Mouse (Mus musculus) CH12F3 (cell line): Measurements from ENCODE around the gene Cln6.
"Not testable (repeated sequence)": the region's sequence is repeated elsewhere in the genome, so short reads cannot be mapped to it uniquely, and the experiment has no call there.

Source experiments
- in situ Hi-C: fragments of 300-500 bp; cut with MboI; formaldehyde crosslinking; loops from 2 replicates; pipeline ENCODE4 v1.14.3; 2020; ENCODE audit warnings: low sequenced_read_pairs

The Cln6 gene

DNA sequence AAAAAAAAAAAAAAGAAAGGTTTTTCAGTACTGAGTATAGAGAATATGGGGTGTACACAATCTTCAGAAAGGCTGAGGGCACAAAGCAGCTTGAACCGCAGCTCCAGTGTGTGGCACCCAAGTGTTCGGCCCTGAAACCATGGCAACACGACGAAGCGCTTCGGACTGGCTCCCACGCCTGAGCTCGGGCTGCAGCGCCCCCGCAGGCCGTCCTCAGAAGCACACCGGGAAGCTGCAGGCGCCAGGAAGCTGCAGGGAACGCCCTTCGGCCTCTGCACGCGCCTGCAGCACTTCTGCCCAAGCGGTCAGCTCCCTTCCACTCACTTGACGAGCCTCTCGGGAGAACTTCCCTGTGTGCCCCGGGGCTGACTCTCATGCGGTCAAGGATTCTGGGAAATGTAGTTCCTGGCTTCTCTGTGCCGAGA is 9.9 kb upstream of the Cln6 start:
- in situ Hi-C loops = no loop called here

DNA sequence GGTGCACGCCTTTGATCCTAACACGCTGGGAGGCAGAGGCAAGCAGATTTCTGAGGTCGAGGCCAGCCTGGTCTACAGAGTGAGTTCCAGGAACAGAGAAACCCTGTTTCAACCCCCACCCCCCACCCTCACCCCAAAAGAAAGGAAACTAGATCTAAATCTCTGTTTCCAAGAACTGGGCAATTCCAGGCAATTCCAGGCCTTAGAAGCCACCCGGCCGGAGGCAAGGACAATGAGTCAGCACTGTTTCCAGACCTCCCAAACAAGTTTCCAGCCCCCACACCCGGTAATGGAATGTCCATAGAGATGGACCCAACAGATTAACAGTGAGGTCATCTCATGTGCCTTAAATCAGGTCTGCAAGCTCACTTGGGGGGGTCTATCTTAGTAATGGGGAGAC is 8.7 kb upstream of the Cln6 start:
- in situ Hi-C loops = no loop called here

DNA sequence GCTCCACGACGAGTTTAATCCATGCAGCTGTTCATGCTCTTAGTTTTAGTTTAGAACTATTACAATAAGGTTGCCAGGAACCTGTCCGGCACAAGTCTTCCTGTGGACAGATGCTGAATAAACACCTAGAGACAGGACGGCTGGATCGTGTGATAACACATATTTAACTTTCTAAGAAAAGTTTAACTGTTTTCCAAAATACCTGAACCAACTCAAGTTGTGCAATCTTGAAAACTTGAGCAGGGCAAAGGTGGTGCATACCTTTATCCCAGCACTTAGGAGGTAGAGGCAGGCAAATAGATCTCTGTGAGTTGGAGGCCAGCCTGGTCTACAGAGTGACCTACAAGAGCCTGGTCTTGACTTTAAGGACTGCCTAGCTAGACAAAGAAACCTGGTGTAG is 3.7 kb upstream of the Cln6 start:
- in situ Hi-C loops = no loop called here

DNA sequence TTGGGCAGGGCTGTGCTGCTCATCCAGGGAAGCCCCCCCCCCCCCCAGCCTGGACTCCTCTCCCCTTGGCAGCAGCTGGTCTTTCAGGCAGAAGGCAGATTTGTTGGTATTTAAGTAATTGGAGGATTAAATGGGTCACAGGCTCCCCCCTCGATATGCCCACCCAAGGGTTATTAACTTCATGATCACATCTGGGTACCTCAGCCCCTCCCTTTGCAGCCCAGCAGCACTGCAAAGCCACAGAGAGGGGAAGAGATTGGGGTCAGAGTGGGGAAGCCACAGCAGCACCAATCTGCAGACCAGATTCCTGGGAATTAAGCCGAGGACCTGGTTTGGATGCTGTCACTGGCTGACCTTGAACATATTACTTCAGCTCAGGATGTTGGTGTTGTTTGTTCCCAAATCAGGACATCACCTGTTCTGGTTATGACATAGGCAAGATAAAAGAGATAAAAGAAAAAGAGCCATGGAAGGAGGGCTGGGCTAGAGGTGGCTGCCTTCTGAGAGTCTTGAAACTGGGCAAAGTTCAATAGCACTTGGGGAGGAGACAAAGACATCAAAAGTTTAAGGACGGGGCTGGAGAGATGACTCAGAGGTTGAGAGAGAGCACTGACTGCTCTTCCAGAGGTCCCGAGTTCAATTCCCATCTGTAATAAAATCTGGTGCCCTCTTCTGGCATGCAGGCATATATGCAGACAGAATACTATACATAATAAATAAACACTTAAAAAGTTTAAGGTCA is 2.7 kb upstream of the Cln6 start:
- in situ Hi-C loops = no loop called here

DNA sequence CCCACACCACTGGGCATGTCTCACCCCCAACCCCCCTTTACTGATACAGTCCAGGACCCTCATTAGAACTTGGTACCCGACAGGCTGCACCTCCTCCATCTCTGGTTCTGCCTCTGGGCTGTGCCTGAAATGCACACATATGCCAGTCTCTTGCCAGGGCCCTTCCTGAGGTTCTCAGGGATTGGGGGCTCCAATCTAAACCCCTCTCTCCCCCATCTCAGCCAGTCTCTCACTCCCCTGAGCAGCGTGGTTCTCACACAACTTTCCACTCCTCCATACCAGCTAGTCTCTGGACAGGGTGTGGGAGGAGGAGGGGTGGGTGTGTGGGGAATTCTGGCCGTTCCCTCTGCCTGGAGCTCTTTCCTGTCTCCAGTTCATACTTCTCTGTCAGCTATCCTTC is 974 bp upstream of the Cln6 start:
- in situ Hi-C loops = no loop called here

DNA sequence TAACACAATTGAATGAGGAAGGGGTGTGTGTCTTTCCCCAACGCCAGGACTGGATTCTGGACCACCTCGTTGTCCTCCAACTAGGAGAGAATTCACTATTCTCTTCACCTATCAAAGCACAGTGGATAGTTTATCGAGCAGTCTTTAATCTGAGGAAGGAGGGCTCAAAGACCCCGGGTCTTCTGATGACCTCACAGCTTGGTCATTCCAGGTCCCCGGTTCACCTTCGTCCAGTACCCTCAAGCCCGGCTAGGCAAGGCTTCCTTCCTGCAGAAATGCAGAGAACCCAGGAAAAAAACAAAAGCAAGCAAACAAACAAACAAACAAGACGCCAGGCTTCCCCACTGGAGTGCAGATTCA is 459 bp upstream of the Cln6 start:
- in situ Hi-C loops = no loop called here

DNA sequence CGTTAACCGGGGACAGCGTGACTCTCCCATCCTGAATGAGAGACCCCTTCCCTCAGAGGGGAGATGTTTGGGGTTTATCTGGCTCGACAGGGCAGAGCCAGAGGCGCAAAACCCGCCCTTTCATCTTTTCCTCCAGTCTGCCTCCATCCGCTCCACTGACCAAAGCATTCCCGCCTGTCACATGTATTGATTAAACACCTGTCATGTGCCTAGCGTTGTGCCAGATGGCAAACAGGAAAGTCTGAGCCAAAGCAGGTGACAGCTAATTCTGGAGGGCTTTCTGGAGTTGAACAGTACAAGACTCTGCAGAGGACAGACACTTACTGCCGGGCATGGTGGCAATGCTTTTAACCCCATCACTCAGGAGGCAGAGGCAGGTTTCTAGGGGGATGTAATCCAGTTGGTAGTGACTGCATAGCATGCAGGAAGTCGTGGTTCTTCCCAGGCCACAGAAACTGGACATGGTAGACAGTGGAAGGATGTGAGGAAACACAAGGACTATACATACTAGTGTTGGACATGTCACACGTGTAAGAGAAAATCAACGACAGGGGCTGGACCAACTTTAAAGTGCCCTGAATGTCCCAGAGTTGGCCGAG is 686 bp downstream of the Cln6 start:
- in situ Hi-C loops = no loop called here

DNA sequence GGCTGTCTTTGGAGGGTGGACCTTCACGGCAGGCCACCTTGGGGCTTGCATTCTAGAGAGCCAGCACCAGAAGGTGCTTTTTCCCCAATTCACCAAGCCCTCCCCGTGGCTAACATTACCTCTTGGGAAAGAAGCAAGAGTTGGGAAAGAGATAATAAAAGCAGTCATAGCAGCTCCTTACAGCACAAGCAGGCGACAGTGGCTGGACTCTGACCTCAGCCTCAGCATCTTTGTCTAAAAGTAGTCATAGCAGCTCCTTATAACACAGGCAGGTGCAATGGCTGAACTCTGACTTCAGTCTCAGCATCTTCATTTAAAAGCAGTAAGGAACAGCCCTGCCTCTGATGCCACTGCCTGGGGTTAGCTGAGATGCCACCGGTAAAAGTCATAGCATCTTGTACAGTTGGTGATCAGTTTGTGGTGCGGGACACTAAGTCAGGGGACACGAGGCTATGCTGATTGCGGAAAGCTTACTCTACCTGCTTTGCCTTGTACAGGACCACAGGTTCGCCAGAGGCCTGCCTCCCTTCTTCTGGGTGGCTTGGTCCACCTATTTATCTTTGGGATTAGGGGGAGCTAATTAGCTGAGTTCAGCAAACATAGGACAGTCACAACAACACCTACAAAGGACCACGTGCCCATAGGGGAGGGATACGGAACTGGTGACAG is 4.9 kb downstream of the Cln6 start:
- in situ Hi-C loops = no loop called here

DNA sequence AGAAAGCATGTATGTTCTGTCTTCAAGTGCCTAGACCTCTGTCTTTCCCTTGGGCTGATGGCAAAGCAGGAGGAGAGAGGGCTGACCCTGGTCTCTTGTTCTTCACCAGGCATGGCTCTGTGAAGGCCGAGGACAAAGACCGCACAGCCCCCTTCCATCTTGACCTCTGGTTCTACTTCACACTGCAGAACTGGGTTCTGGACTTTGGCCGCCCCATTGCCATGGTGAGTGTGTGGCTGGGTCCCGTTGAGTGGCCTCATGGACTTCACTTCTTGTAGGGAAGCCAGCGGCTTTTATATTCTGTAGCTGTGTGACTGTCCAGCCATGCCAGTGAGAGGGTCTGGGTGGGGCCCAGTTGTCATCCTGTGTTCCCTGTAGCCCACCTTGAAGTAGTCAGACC is 5.9 kb downstream of the Cln6 start:
- in situ Hi-C loops = no loop called here

DNA sequence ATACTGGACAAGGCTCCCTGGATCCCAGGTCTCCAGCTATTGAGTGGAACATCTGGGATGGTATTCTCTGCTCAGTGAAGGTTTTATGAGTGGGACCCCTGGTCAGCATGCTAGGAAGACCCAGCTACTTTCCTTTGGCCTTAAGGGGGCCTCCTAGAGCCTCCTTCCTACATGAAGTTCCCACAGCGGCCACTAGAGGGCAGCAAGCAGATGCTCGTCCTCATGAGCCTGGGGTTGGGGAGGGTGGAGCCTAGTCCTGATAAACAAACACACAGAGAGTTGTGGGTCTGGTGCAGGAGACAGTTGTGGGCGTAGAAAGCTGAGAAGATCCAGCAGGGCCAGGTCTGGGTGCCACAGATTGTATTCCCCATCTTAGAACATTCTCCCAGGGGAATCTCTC is 9.1 kb downstream of the Cln6 start:
- in situ Hi-C loops = no loop called here

DNA sequence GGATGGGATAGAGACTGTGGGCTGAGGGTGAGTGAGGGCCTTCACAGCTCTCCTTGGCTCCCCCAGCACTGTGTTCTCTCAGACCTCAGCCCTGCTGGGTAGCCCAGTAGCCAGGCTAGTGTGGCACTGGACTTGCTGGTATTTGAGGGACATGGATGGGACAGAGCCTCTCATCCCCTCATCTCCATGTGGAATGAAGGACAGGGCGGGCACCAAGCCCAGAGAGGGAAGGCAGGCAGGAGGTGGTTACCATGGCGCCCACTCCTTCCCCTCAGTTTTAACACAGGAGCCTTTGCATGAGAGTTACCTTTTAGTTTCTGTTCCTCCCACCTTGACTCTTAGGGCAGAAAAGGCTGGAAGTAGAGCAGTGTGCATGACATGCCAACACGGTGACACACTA is 10.1 kb downstream of the Cln6 start:
- in situ Hi-C loops = no loop called here

DNA sequence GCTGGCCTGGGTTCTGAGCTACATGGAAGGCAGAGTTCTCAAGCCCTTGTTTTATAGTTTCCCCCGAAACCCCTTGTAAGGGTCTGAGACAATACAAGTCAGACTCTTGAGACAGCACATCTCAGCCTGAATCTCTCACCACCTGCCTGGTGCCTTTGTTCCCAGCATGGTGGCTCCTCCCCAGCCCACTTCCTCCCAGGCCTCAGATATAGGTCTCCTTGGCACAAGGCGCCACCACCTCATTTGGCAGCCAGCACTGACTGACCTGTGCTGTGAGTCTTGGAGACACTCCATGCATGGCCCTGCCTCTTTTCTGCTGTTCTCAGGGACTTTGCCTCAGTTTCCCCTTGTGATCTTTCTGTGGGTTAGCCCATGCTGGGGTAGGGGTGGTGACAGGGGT is 13.0 kb downstream of the Cln6 start:
- in situ Hi-C loops = loop anchor here (10.0 kb wide), 1 partner anchor 273 kb away; no protein-coding TSS in a partner anchor

DNA sequence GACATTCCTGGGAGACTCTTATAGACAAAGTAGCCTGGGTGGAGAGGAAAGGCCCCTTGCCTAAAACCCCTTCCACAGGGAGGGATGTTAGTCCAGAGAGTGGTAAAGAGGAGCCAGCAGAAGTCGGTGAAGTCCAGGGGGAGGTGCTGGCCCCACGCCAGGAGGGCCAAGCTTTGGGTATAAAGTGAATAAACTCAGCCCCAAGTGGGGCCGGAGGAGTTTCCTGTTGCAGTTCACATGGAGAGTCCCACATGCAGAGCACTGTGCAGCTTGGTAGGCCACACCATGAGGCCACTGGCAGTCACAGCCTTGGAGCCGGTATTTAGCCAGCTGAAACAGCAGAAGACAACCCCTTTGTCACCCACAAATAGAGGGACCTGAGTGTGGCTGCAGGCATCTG is 15.9 kb downstream of the Cln6 start:
- in situ Hi-C loops = loop anchor here (10.0 kb wide), 1 partner anchor 270 kb away; no protein-coding TSS in a partner anchor

DNA sequence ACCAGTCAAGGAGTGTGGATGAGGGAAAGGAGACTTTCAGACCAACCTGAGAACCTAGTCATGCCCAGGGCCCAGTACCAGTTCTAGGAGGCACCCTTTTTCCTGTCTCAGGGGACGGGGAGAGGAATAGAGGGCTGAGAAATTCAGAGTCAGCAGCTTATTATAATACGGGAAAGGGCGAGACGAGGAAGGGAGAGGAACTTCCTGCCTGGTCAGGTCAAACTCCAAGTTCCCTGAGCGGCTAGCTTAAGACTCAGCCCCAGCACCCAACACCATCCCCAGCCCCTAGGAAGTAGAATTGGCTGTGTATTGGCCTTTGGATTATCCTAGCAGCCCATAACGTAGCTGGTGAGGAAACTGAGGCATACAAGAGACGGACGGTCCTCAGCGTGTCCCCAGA is 18.6 kb downstream of the Cln6 start:
- in situ Hi-C loops = loop anchor here (10.0 kb wide), 1 partner anchor 268 kb away; no protein-coding TSS in a partner anchor

DNA sequence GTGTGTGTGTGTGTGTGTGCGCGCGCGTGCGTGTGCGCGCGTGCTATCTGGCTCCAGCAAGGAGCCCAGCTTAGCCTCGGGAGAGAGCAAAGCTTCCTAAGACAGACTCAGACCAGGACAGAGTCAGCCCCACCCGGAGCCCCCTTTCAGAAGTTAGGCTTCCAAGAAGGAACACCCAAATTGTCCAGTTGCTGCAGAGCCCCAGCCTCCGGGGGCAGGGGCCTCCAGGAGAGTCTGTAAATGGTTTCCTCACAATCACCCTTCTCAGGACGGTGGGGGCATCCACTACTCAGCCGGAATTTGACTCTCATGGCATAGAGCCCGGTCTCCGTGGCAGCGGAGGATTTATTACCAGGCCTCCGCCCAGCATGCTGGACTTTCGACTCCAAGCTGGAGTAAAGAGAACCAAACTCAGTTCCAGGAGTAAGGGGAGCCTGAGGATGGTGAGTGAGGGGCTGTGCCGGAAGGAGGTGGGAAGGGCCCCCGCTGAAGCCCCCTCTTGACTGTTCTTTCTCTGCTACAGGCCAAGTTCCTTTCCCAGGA is 19.2 kb downstream of the Cln6 start, which contains the start of gene Calml4:
Calml4 (plus strand) TSS at position 362 of the 543 bp plus-strand sequence.
- in situ Hi-C loops = loop anchor here (10.0 kb wide), 1 partner anchor 267 kb away; no protein-coding TSS in a partner anchor

DNA sequence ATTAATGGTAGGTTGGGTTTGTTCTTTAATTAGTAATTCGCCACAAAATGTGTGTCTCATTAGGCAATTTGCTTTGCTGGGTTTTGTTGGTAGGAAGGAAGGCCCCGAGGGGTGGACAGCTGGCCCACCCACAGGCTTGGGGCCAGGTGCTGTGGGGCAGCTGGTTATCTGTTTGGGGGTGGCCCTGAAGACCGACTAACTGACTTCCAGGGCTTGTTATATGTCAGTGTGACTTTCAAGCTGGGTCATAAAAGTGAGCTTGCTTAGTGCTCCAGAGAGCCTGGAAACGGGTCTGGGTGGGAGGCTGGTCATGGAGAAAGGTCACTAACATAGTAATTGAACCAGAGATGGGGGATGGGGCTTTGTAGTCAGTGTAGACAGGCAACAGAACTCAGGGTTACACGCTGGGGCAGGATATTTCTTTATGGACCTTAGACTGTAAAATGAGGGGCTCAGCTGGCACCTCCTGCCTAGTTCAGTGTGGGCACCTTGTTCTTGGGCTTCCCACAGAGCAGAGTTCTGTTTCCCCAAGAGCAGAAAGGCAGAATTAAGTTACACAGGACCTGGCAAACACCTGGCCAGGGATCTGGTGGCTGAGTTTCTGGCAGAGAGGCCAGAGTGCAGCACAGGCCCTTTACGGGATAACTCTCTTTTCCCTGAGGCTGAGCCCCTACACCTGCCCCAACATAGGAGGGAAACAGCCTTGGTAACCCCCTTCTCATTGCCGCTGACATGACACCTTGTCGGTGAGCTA is 19.9 kb downstream of the Cln6 start:
- in situ Hi-C loops = loop anchor here (10.0 kb wide), 1 partner anchor 266 kb away; no protein-coding TSS in a partner anchor

DNA sequence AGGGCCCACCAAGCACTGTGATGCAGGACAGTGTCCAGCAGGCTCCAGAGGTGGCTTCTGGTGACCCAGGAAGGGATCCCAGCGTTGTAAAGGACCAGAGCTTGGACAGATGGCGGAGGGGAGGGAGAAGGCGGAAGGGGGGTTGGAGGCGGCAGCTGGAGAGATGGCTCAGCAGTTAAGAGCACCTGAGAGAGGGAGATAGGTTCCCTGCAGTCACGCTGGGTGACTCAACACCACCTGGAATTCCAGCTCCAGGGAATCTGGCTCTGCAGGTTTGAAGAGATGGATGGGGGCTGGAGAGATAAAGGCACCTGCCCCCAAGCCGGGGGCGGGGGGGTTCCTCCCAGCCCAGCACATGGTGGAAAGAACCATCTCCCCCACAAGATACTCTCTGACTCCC is 21.5 kb downstream of the Cln6 start:
- in situ Hi-C loops = not testable (repeated sequence)

DNA sequence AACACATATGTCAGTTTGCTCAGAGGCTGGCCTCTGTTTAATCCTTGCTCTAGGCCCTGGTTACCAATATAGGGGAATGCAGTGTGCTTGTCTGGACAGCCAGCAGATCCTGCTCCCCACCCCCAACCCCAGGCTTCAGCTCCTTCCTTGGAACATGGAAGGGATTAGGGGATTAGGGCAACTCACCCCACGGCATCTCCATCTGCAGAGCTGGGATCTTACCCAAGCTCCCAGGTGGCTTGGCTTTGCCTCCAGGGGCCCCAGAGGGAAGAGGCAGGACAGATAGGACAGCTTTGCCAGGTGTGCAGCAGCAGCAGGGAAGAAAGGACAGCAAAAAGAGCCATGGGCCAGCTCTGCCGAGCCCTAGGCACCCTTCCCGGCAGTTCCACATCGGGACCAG is 22.3 kb downstream of the Cln6 start:
- in situ Hi-C loops = no loop called here

DNA sequence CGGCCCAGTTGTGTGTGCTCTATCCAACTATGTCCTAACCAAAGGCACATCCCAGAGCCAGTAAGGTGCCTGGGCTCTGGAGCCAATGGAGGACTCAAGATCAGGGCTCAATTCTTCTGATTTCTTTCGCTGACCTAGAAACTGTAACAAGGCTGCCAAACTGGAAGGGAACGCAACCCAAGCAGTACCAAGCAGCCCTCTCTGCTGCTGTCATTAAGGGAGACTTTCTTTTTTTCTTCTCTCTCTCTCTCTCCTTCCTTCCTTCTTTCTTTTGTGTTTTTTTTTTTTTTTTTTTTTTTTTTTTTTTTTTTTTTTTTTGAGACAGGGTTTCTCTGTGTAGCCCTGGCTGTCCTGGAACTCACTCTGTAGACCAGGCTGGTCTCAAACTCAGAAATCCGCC is 30.7 kb downstream of the Cln6 start:
- in situ Hi-C loops = not testable (repeated sequence)

DNA sequence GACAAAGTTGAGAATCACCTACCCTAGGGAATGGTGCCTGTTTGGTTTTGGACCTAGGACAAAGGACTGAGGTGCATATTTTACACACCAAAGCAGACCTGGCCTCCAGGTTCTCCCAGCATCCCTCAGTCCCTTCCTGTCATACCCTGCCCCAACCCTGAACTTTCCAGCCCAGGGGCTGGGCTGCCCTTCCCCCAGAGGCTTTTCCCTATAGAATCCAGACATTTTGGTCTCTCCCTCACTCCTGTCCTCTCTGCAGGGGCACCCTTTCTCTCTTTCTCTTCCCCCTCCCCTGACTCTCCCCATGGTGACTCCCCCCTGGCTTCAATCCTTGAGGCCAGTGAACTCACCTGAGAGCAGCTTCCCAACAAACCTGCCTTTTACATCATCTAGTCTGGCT is 32.1 kb downstream of the Cln6 start:
- in situ Hi-C loops = no loop called here
